Mouse (Mus musculus) kidney, embryonic 14.5 days (tissue): ENCODE measurements around the gene Nt5dc1. TPM values are rescaled to one million over a fixed set of nuclear protein-coding genes. Genes with fewer than 3 reads are reported as not detected.
A peak's percentile ranks its signal among the peaks of the same experiment; 100 is the strongest.
"Not testable (repeated sequence)": the region's sequence is repeated elsewhere in the genome, so short reads cannot be mapped to it uniquely, and the experiment has no call there.

Experiments used
- ATAC-seq: fragments of 200-750 bp; cut with Nextera tagmentation; 2 replicates; pipeline ENCODE4 v1.8.0; 2017; ENCODE audit warnings: moderate number of reproducible peaks, mild to moderate bottlenecking, moderate TSS enrichment, moderate library complexity; ENCODE audit not compliant: low FRiP score, low TSS enrichment
- H3K27ac ChIP-seq: fragments of 300-500 bp; sonication (generic); 2 replicates; pipeline ENCODE4 v1.5.1; 2014; ENCODE audit warnings: low read depth, mild to moderate bottlenecking, low read length, moderate library complexity, mixed read lengths
- H3K27me3 ChIP-seq: fragments of 300-500 bp; sonication (generic); 2 replicates; pipeline ENCODE4 v1.6.1; 2014; ENCODE audit warnings: mild to moderate bottlenecking, low read length; ENCODE audit not compliant: control insufficient read depth, insufficient read depth
- H3K36me3 ChIP-seq: fragments of 300-500 bp; sonication (generic); 2 replicates; pipeline ENCODE4 v1.6.1; 2014; ENCODE audit warnings: low read length, mixed read lengths; ENCODE audit not compliant: control insufficient read depth, insufficient read depth
- H3K4me1 ChIP-seq: fragments of 300-500 bp; sonication (generic); 2 replicates; pipeline ENCODE4 v1.6.1; 2014; ENCODE audit warnings: low read length, mixed read lengths; ENCODE audit not compliant: control insufficient read depth, insufficient read depth
- H3K4me2 ChIP-seq: fragments of 300-500 bp; sonication (generic); replicated peaks from 2 replicates; pipeline ENCODE4 v1.6.1; 2014; ENCODE audit warnings: low read depth, mild to moderate bottlenecking, low read length
- H3K4me3 ChIP-seq: fragments of 300-500 bp; sonication (generic); 2 replicates; pipeline ENCODE4 v1.5.1; 2014; ENCODE audit warnings: mild to moderate bottlenecking, low read length
- H3K9ac ChIP-seq: fragments of 300-500 bp; sonication (generic); 2 replicates; pipeline ENCODE4 v1.6.1; 2014; ENCODE audit warnings: low read depth, mild to moderate bottlenecking, low read length, moderate library complexity
- H3K9me3 ChIP-seq: fragments of 300-500 bp; sonication (generic); 2 replicates; pipeline ENCODE4 v1.6.1; 2016; ENCODE audit warnings: low read length; ENCODE audit not compliant: control insufficient read depth
- WGBS: fragments of 180-500 bp; shearing (Covaris S2); extraction: QIAGEN DNeasy Blood & Tissue Kit; methylation state at CpG from one replicate; pipeline ENCODE4 v1.1.7; 2014; 5-methylcytosine and 5-hydroxymethylcytosine counted together
- polyA plus RNA-seq: library from polyadenylated mRNA; unstranded; fragments of >200 nt; fragmentation: Nextera tagmentation; extraction: Ambion mirVana; gene quantifications from 2 replicates; pipeline ENCODE4 v1.2.1, GENCODE M21; 2014

Gene Nt5dc1
- polyA plus RNA-seq, 1 experiment from 2014 or later: 13.4 TPM

DNA sequence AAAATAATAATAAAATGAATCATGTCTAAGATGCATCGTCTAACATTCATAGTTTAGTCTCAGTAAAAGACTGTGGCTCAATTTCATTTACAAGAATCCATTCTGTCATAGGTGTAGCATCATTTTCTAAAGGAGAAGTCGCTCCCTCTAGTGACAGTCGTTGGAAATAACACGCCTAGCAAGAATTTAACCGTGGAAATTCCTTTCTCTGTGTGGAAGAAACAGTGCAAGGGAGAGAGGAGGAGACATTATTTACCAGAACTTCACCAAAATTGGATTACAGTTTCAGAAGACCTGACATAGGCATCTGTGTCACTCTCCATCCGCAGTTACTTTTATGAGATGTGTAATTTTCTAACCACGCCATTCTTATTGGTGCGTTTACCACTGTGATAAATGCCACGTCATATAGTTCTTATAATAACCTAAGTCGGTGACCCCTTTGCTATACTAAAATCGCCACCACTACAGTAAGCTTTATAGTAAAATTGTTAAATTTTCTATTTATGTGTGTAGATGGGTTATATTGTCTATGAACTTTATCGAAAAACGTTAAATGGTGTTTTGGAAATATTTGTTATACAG lies 137.7 kb downstream of the Nt5dc1 start:
- Histone ChIP-seq H3K9ac (no peak overlapping the region), H3K9me3 (no peaks in the 10 kb centered on the region), H3K36me3 (no peaks in the 10 kb centered on the region), H3K27ac (no peak overlapping the region), H3K4me3 (peak overlapping the region; percentile 17; the same call in 1 of the 2 replicates), H3K4me1 (peaks cover 16% of the 10 kb centered on the region; the same call in 1 of the 2 replicates), H3K4me2 (peak overlapping the region; percentile 31), H3K27me3 (no peaks in the 10 kb centered on the region)
- WGBS: 32% methylated on average over 13 of the region's 13 CpGs
- 0 out of 2 replicates have a peak, but pooled peaks have one; percentile 14 for ATAC-seq

DNA sequence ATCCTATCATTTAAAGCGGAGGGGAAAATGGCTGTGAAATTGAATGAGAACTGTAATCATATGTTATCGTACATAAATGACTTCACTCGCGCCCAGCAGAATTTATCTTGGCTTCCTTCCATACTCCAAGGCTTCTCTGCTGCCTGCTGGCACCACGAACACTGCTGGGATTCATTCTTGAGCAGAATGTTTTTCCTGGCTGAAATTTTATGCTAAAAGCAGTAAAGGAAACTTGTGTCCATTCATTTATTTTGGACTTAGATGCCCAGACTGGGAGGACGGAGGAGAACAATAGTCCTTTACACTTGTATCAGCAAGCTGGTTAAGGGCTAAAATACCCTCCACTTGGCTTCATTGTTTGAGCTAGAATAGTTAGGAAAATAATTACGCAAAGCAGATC lies 146.7 kb downstream of the Nt5dc1 start:
- Histone ChIP-seq H3K27me3 (no peaks in the 10 kb centered on the region), H3K27ac (no peak overlapping the region)

DNA sequence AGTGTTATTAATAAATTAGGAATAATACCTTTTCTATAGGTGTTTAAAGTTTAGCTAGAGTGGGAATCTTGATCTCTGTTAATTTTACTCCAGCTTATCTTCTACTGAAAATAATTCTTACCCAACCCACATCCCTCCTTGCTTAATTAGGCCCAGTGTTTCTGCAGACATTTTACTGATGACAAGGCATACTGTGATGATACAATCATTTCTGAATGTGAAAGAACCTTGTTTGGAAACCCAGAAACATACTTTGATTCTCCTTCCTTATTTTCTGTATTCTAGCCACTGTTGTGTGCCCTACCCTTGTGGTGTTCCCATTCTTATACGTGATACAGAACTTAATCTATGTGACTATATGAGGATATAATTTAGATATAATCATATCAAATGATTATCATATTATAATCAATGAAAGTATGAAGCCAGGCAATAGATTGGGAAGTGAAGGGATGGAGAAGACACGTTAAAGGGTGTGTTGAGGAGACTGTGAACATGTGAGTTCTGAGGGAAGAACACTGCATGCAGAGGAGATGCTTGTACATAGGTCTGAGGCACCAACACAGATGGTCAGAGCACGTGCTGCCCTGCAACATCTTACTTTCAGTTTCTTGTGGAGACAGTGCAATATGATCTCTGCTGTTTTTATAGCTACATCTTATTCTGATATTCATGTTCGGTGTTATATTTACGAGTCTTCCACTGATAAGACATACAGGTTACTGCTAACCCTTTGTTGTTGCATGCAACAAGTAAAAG lies 150.9 kb downstream of the Nt5dc1 start:
- Histone ChIP-seq H3K4me1 (no peaks in the 10 kb centered on the region), H3K4me2 (no peak overlapping the region), H3K4me3 (no peak overlapping the region), H3K9me3 (no peaks in the 10 kb centered on the region), H3K36me3 (no peaks in the 10 kb centered on the region), H3K27ac (no peak overlapping the region), H3K27me3 (no peaks in the 10 kb centered on the region), H3K9ac (no peak overlapping the region)
- 65% methylated on average over 5 of the region's 5 CpGs for WGBS
- ATAC-seq: no peak

More for the DNA sequence above, 146.7 kb downstream of the Nt5dc1 start:
- Histone ChIP-seq H3K9ac (no peak overlapping the region), H3K4me2 (no peak overlapping the region), H3K36me3 (no peaks in the 10 kb centered on the region), H3K9me3 (no peaks in the 10 kb centered on the region), H3K4me3 (no peak overlapping the region), H3K4me1 (no peaks in the 10 kb centered on the region)
- 53% methylated on average over 7 of the region's 7 CpGs for WGBS
- no peak for ATAC-seq

DNA sequence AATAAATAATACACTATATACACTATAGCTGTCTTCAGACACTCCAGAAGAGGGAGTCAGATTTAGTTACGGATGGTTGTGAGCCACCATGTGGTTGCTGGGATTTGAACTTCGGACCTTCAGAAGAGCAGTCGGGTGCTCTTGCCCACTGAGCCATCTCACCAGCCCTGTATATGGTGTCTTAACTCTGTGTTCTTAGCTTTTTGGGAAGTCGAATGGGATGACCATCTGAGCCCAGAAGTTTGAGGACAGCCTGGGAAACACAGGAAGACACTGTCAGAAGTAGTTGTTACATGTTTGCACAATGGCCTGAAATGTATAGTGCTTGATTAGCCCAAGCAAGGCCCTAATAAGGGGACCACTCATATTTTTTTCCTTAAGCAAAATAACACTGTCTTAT lies 153.2 kb downstream of the Nt5dc1 start:
- 91% methylated on average over 4 of the region's 4 CpGs for WGBS
- Histone ChIP-seq H3K9me3 (no peaks in the 10 kb centered on the region), H3K4me3 (no peak overlapping the region)

GRCm38 (mm10) chr10:34252833-34253232 lies 165.5 kb downstream of the Nt5dc1 start:
- ATAC-seq, H3K27ac ChIP-seq, H3K9me3 ChIP-seq, H3K27me3 ChIP-seq, H3K9ac ChIP-seq, H3K4me2 ChIP-seq, H3K4me1 ChIP-seq, H3K4me3 ChIP-seq, H3K36me3 ChIP-seq: not testable (repeated sequence)
- 96% methylated on average over 9 of the region's 9 CpGs for WGBS

More for the DNA sequence above, 153.2 kb downstream of the Nt5dc1 start:
- H3K27me3 ChIP-seq: no peaks in the 10 kb centered on the region
- no peak overlapping the region for H3K9ac ChIP-seq
- H3K4me1 ChIP-seq: no peaks in the 10 kb centered on the region
- no peaks in the 10 kb centered on the region for H3K36me3 ChIP-seq
- no peak overlapping the region for H3K4me2 ChIP-seq
- ATAC-seq: no peak
- H3K27ac ChIP-seq: no peak overlapping the region

DNA sequence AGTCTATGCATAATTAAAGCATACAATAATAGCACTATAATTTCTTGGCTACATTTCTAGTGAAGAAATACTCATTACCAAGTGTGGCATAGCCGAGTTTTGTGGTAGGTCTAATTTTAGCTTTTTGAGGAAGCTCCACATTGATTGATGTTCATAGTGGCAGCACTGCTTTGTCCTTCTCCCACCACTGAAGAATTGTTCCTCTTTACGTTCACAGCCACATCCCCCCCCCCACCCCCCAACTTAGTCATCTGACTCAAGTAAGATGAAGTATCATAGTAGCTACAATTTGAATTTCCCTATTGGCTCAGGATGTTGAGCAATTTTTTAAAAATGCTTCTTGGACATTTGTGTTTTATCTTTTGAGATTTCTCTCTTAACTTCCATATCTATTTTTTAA lies 168.8 kb downstream of the Nt5dc1 start:
- ATAC-seq: no peak
- 53% methylated on average over 2 of the region's 2 CpGs for WGBS
- no peak overlapping the region for H3K27ac ChIP-seq
- H3K4me2 ChIP-seq: no peak overlapping the region
- no peaks in the 10 kb centered on the region for H3K4me1 ChIP-seq
- no peak overlapping the region for H3K4me3 ChIP-seq
- no peaks in the 10 kb centered on the region for H3K27me3 ChIP-seq
- H3K9me3 ChIP-seq: no peaks in the 10 kb centered on the region
- H3K36me3 ChIP-seq: no peaks in the 10 kb centered on the region
- H3K9ac ChIP-seq: no peak overlapping the region

DNA sequence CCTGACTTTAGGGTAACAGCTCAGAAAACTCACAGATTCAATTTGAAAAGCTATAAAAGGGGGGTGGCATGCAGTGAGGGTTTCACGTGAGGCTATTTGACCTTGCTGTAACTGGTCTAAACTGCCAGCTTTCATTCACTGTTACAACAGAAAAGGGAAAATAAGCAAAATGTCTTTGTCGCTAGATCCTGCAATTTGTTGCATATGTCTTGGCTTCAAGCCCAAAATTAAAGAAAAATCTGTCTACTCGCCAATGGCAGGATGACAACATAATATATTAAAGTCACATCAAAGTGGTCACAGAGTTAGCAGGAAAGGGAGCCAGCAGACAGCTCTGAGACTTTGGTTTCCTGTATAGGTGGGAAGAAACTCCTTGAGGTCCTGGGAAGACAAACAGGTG lies 170.6 kb downstream of the Nt5dc1 start:
- 34% methylated on average over 3 of the region's 3 CpGs for WGBS
- Histone ChIP-seq H3K36me3 (no peaks in the 10 kb centered on the region), H3K4me3 (no peak overlapping the region), H3K9ac (no peak overlapping the region), H3K27ac (no peak overlapping the region), H3K4me1 (no peaks in the 10 kb centered on the region), H3K27me3 (no peaks in the 10 kb centered on the region), H3K9me3 (no peaks in the 10 kb centered on the region), H3K4me2 (no peak overlapping the region)
- ATAC-seq: no peak

GRCm38 (mm10) chr10:34246106-34246505 lies 172.2 kb downstream of the Nt5dc1 start:
- no peaks in the 10 kb centered on the region for H3K4me1 ChIP-seq
- 81% methylated on average over 2 of the region's 2 CpGs for WGBS
- ATAC-seq: no peak
- H3K27ac ChIP-seq: no peak overlapping the region
- no peaks in the 10 kb centered on the region for H3K9me3 ChIP-seq
- no peak overlapping the region for H3K4me3 ChIP-seq
- no peak overlapping the region for H3K9ac ChIP-seq
- H3K4me2 ChIP-seq: no peak overlapping the region
- no peaks in the 10 kb centered on the region for H3K27me3 ChIP-seq
- H3K36me3 ChIP-seq: no peaks in the 10 kb centered on the region

DNA sequence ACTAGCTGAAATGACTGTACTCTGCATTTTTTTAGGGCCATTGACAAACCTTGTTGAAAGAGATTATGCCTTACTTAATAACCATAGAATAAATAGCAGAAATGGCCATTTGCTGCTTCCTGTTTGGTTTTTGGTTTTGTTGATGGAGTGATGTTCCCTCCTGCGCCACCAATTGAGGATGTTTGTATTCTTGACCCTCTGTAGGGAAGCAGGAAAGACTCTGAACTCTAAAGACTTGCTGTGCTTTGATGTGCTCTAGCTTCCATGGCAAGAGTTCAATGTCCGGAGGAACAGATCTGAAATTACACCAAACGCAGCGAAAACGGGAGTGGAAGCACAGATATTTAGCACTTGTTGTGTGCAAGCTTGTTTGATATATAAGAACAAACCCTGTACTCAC lies 173.6 kb downstream of the Nt5dc1 start:
- Histone ChIP-seq H3K27me3 (no peaks in the 10 kb centered on the region), H3K36me3 (no peaks in the 10 kb centered on the region), H3K27ac (no peak overlapping the region), H3K9me3 (no peaks in the 10 kb centered on the region), H3K4me3 (no peak overlapping the region), H3K9ac (no peak overlapping the region), H3K4me1 (no peaks in the 10 kb centered on the region), H3K4me2 (no peak overlapping the region)
- ATAC-seq: no peak
- WGBS: 69% methylated on average over 5 of the region's 5 CpGs
